Mouse (Mus musculus): ENCODE measurements around the gene Ccdc14.

GRCm38 (mm10) chr16:34674365-34674764, 16.1 kb upstream of the Ccdc14 start:
- TF ChIP-seq POLR2A (IDR thresholded peaks at IDR 0.05; ENCODE audit: insufficient read length, low read depth) (no peak), REST (IDR thresholded peaks at IDR 0.05; ENCODE audit: insufficient read depth, insufficient read length) (no peak)
